Mouse (Mus musculus): ENCODE measurements around the gene Dgcr6. TPM values are rescaled to one million over a fixed set of nuclear protein-coding genes. Genes with fewer than 3 reads are reported as not detected.
"Not testable (repeated sequence)": the region's sequence is repeated elsewhere in the genome, so short reads cannot be mapped to it uniquely, and the experiment has no call there.

Gene Dgcr6
- 10 to 100 TPM; 43.2 to 44.0 TPM for total RNA-seq (2021)

DNA sequence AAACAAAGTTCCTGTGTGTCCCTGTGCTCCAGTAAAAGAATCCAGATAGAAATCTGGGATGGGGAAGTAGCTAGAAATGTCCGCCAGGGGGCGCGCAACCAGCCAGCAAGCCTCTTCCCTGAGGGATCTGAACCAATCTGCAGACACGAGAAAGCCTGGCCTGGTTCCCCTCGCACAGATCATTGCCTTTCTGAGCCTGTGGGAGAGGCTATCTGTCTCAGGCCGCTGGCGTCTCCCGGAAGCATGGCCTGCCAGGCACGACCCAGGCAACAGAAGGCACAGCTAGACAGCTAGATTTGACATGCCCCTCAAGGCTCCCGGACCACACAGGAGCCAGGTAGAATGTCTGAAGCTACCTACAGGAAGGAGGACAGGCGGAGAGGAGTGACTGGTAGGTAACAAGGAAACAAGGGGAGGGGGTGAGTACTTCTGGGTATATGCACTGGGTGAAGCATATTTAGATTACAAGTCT is at the start of gene Dgcr6:
Dgcr6 (plus strand) TSS at position 130 of the 472 bp plus-strand sequence.
- intact Hi-C loops (cut with DNase I) = loop anchor here (1.0 kb wide), 2 partner anchors 119 to 159 kb away; no protein-coding TSS in a partner anchor
- DNase-seq = peak; percentile 69 to 79

DNA sequence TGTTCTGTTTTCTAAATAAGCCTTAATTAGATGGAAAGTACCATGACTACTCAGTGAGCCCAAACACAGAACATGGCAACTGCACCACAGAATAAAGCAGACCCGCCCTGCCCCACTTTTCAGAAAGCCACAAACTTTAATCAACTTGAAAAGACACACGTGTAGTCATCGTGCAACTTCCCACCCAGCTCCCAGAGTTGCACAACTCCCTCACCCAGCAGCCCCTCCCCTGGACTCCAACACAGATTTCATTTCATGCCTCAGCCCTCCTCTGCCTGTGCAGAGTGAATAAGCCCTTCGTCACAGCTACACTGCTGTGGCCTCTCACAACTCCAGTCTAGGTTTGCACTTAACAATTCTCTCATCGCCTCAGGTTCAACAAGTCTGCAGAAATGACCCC is 48.1 kb upstream of the Dgcr6 start:
- intact Hi-C loops (cut with DNase I) = no loop called here
- no peak for DNase-seq

DNA sequence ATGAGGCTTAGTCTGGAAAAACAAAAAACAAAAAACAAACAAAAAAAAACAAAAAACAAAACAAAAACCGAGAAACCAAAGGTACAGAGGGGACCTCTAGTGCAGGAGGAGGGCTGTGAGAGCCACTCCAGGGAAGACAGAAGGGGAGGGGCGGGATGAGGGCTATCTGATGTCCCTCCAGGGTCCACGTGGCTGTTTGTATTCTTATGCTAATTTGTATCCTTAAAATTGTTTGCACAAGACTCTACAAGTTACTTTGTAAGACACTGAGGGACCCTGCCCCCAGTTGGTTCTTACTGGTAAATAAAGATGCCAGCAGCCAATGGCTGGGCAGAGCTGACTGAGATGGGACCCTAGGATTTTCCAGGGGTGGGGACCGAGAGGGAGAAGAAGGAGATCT is 45.6 kb upstream of the Dgcr6 start:
- intact Hi-C loops (cut with DNase I) = no loop called here

DNA sequence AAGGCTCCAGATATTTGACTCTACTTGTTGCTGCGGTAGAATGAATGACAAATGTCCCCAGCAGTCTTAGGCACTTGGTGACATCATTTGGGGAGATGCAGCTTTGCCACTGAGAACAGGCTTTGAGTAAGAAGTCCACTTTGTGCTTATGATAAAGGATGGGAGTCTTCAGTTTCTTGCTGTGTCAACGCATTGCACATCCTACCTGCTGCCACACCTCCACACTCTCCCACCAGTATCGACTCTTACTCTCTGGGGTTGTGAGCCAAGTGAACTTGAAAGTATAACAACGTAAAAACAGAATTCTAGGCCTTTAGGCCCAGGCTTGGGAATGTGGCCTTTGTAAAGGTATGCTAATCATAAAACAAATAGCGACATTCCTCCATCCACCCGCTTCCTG is 41.6 kb upstream of the Dgcr6 start:
- no peak for DNase-seq
- intact Hi-C loops (cut with DNase I) = no loop called here

More for the DNA sequence above, 45.6 kb upstream of the Dgcr6 start:
- no peak for DNase-seq

DNA sequence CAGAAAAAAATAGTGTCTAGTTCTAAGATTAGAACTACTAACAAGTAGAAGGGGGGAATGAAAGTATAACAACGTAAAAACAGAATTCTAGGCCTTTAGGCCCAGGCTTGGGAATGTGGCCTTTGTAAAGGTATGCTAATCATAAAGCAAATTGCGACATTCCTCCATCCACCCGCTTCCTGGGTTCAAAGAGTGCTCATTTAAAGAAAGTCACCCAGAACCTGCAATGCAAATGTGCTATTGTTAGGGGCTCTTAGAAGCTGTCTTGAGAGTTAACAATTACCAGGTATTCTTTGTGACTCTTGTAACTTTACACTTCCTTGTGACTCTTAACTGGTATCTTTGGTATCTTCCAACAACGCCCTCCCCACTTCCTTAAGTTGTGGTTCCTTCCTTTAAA is 36.2 kb upstream of the Dgcr6 start:
- intact Hi-C loops (cut with DNase I); DNase-seq: not testable (repeated sequence)

DNA sequence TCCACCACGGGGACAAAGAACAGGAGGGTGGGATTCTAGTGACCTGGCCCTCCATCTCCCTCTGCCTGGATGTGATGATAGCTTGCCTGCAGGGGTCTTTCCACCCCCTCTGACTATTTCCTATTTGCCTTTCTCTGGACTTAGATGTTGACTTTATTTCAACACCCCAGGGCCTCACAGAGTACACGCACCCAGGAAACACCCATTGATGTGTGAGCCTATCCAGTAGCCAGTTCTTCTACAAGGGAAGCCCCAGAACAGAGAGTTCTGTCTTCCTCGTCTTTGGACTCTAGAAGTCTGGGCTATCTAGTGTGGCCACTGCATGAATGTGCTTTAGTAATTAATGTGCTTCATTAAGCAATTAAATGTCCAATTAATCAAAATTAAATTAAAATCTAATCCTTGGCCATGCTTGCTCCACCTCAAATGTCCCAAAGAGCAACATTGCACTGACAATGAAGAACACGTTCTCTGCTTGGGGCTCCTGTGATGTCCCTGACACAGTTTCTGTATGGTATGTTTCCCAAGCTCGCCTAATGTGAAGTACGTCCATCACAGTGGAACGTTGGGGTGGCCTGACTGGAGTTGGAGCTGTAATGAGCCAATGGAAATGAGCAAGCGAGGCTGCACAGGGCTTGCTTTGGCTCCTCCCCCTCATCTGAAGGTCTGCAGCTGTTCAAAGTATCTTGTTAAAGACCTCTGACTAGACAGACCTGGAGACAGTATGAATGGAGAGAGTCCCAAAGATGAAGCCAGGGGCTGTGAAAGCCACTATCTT is 29.7 kb upstream of the Dgcr6 start:
- intact Hi-C loops (cut with DNase I) = no loop called here
- no peak for DNase-seq

DNA sequence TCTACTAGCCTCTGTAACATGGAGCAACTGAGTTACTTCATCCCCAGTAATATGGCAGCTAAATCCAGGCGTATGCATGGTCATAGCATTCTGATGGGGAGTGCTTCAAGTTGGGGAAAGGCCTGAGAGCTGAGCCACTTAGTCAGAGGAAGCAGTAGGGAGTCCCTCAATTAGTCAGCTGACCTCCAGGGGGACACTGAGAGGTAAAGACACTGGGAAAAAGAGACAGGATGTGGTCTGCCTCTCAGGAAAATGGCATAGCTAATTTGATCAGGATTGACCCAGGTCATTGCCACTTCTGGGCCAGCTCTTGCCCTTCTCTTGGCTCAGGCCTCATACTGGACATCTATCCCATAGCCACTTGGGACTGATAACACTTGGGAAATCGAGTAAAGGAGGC is 25.3 kb upstream of the Dgcr6 start:
- intact Hi-C loops (cut with DNase I) = no loop called here

DNA sequence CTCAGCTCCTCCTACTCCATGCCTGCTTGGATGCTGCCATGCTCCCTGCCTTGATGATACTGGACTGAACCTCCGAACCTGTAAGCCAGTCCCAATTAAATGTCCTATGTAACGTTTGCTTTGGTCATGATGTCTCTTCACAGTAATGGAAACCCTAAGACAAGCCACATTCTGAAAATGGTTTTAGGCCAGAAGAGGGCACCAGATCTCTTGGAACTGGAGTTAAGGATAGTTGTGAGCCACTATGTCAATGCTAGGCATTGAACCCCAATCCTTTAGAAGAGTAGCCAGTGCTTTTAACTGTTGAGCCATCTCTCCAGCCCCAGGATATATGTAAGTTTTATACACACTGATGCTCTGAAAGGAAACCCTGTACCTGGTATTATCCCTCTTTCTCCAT is 20.9 kb upstream of the Dgcr6 start:
- intact Hi-C loops (cut with DNase I) = no loop called here
- DNase-seq = no peak

More for the DNA sequence above, 25.3 kb upstream of the Dgcr6 start:
- DNase-seq = no peak

DNA sequence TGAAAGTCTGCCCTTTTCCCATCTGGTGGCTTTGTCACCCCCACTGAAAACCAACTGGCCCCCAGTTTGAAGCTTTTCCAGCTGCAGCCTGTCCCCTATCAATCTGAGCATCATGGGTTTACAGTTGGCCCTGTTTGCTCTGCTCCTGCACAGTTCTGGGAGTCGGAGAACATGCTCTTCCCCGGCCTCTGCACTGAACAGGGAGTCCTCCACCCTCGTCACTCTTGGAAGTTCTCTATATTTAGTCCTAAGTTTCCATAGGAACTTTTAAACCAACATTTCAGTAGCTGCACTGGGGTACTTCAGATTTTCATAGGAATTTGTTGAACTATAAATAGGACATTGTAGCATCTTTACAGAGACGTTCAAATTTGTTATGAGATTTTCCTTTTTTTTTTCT is 19.4 kb upstream of the Dgcr6 start:
- intact Hi-C loops (cut with DNase I) = no loop called here
- no peak for DNase-seq

DNA sequence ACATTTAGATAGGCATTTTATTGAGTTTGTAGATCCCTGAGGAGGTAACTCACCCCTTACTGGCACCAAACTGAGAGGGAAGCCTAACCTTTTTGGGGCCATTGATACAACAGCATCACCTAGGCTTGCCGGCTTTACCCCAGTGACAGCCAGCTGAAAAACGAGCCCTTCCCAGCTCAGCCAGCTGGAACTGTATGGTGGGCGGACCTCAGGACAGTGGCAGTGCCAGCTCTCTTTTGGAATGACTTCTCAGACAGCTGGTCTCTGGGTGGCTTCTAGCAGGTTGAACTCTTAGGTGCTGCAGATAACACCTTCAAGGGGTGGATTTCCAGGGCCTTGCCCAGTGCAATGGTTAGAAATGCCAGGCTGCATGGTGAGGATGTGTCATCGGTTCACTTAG is 18.4 kb upstream of the Dgcr6 start:
- no peak for DNase-seq
- intact Hi-C loops (cut with DNase I) = no loop called here

DNA sequence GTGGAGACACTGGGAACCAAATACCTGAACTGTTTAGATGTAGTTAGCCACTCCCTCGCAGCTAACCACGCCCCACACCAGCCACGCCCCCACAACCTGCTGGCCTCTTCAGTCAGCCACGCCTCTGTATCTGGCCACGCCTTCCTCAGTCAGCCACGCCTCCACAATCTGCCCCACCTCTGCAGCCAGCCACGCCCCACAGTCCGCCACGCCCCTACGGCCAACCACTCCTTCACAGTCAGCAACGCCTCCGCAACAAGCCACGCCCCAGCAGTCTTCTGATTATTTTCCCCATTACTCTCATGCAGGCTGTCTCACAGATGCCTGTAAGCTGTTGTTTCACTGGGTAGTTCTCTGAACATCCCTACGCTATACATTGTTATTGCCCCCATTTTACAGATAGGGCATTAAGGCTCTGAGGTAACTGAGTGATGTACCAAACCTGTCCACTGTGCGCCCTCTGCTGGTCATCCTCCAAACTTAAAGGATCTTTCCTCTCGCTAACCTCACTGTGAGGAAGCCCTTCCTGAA is 16.2 kb upstream of the Dgcr6 start:
- DNase-seq = peak; percentile 26 to 51
- intact Hi-C loops (cut with DNase I) = no loop called here

DNA sequence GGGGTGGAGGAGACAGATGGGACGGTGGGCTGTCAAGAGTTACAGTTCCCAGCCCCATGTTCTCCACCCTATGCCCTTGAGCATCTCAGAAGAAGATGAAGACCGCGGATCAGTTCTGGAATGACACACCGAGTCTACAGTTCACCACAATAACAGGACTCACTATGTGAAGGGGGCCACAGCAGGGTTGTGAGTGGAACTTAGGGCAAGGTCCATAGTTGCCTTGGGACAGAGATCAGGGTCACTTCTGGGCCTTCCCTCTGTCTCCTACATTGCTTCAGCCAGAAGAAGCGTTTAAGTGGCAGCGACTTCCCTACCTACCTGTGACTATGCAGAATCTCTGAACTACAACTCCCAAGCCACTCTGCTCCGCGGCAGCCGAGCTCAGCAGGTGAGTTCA is 15.6 kb upstream of the Dgcr6 start:
- DNase-seq = no peak
- intact Hi-C loops (cut with DNase I) = no loop called here

DNA sequence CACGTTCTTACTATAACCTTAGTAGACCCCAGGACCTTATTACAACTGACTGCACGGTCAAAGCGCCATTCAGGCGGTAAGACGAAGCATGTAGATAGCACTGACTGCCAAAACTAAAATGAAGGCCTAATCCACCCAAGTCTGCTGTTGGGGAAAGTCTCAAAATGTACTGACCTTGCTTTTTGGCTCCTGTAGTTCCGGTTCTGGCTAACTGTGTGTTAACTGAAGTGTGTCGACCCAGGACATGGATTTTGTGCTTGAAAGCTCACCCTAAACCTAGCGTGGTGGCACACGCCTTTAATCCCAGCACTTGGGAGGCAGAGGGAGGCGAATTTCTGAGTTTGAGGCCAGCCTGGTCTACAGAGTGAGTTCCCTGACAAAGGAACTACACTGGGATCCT is 7.7 kb upstream of the Dgcr6 start:
- DNase-seq = no peak
- intact Hi-C loops (cut with DNase I) = loop anchor here (5.0 kb wide), 1 partner anchor 118 kb away; the partner anchor contains the start of gene Slc25a1

DNA sequence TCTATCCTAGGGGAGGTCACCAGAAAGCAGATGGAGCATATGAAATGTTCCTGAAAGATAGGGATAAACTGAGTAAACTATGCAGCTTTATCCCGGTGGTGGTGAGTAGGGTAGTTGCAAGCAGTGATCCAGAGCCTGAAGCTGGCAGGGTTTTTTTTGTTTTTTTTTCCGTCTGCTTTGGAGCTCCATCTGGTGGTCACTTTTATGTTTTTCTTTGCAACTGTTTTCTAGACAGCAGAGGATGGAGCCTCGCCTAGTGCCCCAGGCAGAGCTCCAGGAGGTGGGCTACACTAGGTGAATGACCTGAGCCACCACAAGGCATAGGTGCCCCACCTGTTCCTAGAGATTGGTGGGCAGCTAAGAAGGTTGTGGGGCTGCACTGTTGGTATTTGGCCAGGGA is 5.0 kb upstream of the Dgcr6 start:
- intact Hi-C loops (cut with DNase I) = loop anchor here (2.0 to 5.0 kb wide), 2 partner anchors 120 to 137 kb away; partner anchors contain the start of genes Ess2 and Slc25a1
- peak; percentile 40 to 43 for DNase-seq

DNA sequence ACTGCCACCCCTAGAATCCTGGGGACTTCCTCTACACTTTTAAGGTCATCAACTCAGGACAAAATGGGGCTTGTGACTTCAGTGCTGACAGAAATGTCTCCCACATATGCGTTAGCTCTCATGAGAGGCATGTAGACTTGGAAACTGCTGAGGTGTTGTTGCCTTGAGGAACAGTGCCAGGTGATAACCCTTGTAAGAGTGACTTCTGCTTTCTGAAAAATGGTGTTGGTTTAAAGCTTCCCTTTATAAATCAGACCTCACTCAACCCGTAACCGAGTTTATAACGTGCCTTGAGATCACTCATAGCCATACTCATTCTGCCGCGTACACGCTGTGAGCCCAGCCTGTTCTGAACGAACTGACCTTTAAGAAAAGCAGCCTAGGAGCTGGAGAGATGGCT is 4.6 kb upstream of the Dgcr6 start:
- intact Hi-C loops (cut with DNase I) = loop anchor here (5.0 kb wide), 1 partner anchor 121 kb away; the partner anchor contains the start of gene Slc25a1
- no peak for DNase-seq

DNA sequence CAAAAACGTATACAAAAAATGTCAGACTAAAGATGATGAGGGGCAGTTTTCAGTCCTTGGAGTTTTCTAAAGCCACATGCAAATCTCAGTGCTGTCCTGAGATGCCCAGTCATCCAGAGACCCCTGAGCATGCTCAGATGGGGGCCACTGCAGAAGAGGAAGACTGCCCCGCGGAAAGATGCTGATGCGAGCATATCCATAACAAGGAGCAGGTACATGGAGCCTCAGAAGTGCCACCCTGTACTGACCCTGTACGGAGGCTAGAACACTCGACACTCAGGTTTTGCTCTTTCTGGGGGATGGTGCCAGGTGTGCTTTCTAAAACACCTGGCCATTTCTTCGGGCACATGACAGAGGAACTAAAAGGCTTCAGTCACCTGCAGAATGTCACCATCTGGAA is 338 bp upstream of the Dgcr6 start:
- no peak for DNase-seq
- intact Hi-C loops (cut with DNase I) = loop anchor here (1.0 kb wide), 2 partner anchors 119 to 159 kb away; no protein-coding TSS in a partner anchor

DNA sequence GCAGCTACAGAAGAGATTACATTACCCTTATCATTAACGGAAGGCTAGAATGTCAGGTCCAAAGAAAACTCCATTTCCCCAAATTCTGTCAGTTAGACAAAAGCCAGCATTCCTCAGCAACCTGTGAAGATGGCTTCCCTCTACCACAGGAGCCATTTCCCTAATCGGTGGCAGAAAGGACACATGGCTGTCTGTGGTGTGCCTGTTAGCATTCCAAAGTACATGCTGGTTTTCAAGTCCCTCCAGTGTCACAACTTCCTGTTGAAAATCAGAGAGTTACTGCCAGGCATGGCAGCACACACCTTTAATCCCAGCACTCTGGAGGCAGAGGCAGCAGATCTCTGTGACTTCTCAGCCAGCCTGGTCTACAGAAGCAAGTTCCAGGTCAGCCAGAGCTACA is 3.6 kb downstream of the Dgcr6 start:
- intact Hi-C loops (cut with DNase I) = no loop called here

DNA sequence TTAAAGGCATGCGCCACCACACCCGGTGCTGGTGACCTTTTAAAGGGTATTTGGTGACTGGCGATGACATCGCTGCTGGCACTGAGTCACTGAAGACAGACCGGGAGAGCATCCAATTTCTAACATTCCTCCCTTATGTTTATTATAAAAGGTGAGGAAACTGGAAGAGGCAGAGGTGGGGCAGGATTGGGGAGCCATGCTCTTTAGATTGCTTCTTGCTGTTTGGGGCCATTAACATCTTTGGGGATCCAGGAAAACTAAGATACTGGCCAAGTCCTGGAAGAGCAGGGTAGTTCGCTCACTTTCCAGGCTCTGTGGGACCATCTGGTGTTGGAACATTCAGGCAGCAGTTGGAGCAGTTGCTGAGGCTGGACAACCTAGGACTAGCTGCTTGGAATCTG is 5.7 kb downstream of the Dgcr6 start:
- no peak for DNase-seq
- intact Hi-C loops (cut with DNase I) = no loop called here

More for the DNA sequence above, 3.6 kb downstream of the Dgcr6 start:
- DNase-seq = no peak

DNA sequence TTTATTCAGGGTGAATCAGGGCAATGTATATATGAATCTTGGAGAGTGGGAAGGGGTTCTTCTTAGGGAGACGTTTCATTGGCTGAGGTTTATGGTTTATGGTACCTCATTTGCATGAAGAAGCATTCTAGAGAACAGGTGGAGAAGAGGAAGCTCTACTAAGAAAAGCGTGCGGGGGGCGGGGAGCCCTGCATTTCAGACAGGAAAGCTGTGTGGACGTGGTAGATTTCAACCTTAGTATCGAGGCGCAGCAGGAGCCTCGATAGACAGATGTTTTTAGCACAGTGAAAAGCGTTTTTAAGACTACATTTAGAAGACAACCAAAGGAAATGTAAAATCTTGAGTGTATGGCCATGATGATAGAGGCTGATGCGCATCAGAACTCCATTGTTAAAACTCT is 6.6 kb downstream of the Dgcr6 start:
- DNase-seq = no peak
- intact Hi-C loops (cut with DNase I) = no loop called here

DNA sequence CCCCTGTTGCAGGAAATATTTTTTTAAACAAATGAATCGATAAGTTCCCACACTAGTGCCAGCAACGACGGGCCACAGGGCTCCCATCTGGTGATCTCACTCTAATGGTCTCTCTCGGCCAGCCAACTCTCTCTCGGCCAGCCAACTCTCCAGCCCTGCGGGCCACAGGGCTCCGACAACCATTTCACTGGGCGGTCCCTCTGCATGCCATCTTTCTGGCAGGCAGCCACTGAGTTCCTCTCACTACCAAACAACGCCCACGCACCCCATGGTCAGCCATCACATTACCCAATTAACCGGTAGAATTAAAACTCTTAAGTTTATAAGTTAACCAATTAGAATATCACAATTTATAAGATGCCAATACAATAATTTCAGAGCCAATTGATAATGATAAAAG is 8.5 kb downstream of the Dgcr6 start:
- no peak for DNase-seq
- intact Hi-C loops (cut with DNase I) = no loop called here

DNA sequence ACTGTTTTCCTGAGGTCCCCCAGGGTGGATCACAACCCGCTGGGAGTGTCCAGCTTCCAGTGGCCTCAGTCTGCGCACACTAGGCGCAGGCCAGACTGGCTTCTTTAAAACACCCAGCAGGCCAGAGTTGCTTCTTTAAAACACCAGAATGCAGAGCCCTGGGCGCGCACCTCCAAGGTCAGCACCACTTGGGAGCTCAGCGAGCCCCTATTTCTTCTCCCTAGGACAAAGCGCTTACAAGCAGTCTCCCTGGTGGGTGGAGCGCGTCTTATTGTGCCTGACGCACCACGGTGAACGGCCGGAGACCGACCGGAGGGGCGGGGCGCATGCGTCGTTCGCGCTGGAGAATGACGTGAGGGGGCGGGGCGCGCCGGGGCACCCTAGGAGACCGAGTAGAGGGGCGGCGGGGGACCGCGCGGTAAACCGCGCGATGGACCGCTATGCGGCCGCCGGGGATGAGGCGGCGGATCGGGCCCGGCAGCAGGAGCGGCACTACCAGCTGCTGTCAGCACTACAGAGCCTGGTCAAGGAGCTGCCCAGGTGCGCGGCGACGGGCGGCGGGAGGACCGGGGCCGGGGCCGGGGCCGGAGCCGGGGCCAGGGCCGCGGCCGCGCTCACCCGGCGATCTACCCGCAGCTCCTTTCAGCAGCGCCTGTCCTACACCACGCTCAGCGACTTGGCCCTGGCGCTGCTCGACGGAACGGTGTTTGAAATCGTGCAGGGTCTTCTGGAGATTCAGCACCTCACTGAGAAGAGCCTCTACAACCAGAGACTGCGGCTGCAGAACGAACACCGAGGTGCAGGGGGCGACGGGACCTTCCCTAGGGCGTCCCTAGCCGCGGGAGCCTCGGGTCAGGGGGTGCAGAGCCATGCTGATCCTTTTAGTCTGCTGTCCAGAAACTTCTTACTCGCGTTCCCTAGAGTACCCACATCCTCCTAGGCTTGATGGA is 13.7 kb downstream of the Dgcr6 start:
- peak; percentile 92 to 93 for DNase-seq
- intact Hi-C loops (cut with DNase I) = no loop called here

All from heart, postnatal 36 days (tissue).